Mouse (Mus musculus) CH12.LX (cell line): ENCODE measurements around the gene U2af1.

Source experiments
- CTCF ChIP-seq, 2 experiments: IDR thresholded peaks in 1 of 2; conservative IDR thresholded peaks in 1 of 2; 2 replicates each; pipeline ENCODE4 v1.5.1; 2011 to 2012; ENCODE audit warnings: low read depth in 2 of 2, low read length in 2 of 2, improper control_type of control experiment in 1 of 2, inconsistent platforms in 1 of 2, mild to moderate bottlenecking in 1 of 2, moderate library complexity in 1 of 2
- EP300 ChIP-seq: IDR thresholded peaks from 2 replicates; pipeline ENCODE4 v1.6.1; 2011; ENCODE audit warnings: low read length, improper control_type of control experiment
- GABPA ChIP-seq: IDR thresholded peaks from 2 replicates; pipeline ENCODE4 v1.6.1; 2012; ENCODE audit warnings: low read depth, low read length, improper control_type of control experiment, inconsistent platforms; ENCODE audit not compliant: insufficient replicate concordance
- IRF4 ChIP-seq: IDR thresholded peaks from 2 replicates; pipeline ENCODE4 v1.6.1; 2014; ENCODE audit warnings: low read depth, mild to moderate bottlenecking, inconsistent platforms, low read length, improper control_type of control experiment
- MAFK ChIP-seq: IDR thresholded peaks from 2 replicates; pipeline ENCODE4 v1.6.1; 2011; ENCODE audit warnings: low read length, improper control_type of control experiment; ENCODE audit not compliant: insufficient replicate concordance
- MXI1 ChIP-seq: IDR thresholded peaks from 2 replicates; pipeline ENCODE4 v1.6.1; 2011; ENCODE audit warnings: mild to moderate bottlenecking, low read depth, low read length, improper control_type of control experiment
- MYC ChIP-seq: IDR thresholded peaks from 2 replicates; pipeline ENCODE4 v1.6.1; 2011; ENCODE audit warnings: low read depth, mild to moderate bottlenecking, improper control_type of control experiment, low read length
- POLR2A ChIP-seq: IDR thresholded peaks from 2 replicates; pipeline ENCODE4 v1.6.1; 2011; ENCODE audit warnings: low read depth, mild to moderate bottlenecking, improper control_type of control experiment, low read length
- RCOR1 ChIP-seq: conservative IDR thresholded peaks from 2 replicates; pipeline ENCODE4 v1.6.1; 2012; ENCODE audit warnings: low read depth, mild to moderate bottlenecking, inconsistent platforms, low read length, improper control_type of control experiment
- TBP ChIP-seq: conservative IDR thresholded peaks from 2 replicates; pipeline ENCODE4 v1.6.1; 2011; ENCODE audit warnings: low read depth, low read length, improper control_type of control experiment
- UBTF ChIP-seq: IDR thresholded peaks from 2 replicates; pipeline ENCODE4 v1.6.1; 2012; ENCODE audit warnings: low read depth, mild to moderate bottlenecking, inconsistent platforms, low read length, improper control_type of control experiment, moderate library complexity
- ZKSCAN1 ChIP-seq: IDR thresholded peaks from 2 replicates; pipeline ENCODE4 v1.6.1; 2012; ENCODE audit warnings: low read depth, inconsistent platforms, low read length, improper control_type of control experiment, borderline replicate concordance
- ZMIZ1 ChIP-seq: IDR thresholded peaks from 2 replicates; pipeline ENCODE4 v1.6.1; 2012; ENCODE audit warnings: low read depth, mild to moderate bottlenecking, inconsistent platforms, low read length, improper control_type of control experiment
- ZNF384 ChIP-seq: IDR thresholded peaks from 2 replicates; pipeline ENCODE4 v1.6.1; 2012; ENCODE audit warnings: low read depth, low read length, improper control_type of control experiment, inconsistent platforms

DNA sequence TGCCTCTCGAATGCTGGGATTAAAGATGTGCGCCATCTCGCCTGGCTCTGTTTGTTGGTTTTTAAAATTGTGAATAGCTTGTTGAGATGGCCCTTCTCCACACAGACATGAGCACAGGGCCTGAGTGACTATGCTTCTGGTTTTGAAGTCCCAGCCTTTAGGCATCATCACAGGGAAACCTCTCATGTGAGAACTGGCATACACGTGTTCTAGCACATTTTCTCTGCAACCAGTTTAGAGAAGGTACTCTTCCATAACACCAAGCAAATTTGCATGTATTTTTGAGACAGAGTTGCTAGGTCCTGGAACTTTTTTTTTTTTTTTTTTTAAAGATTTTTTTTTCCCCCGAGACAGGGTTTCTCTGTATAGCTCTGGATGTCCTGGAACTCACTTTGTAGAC lies 2.0 kb downstream of the U2af1 start:
- TF ChIP-seq MYC (peak; percentile 74), MAFK (no peak), ZKSCAN1 (no peak), GABPA (no peak), EP300 (no peak), IRF4 (no peak), CTCF (conservative IDR thresholded peaks at IDR 0.05 in 1 of 2, IDR thresholded peaks at IDR 0.05 in 1 of 2; ENCODE audit: low read depth in 2 of 2, low read length in 2 of 2) (no peak), POLR2A (no peak; the same call in 1 of the 2 replicates), ZNF384 (peak; percentile 46; the same call in 1 of the 2 replicates), MXI1 (peak; percentile 29; the same call in 1 of the 2 replicates), RCOR1 (no peak), TBP (no peak), ZMIZ1 (no peak), UBTF (no peak)
